Mouse (Mus musculus) v-Abl transformed pro-B cells (cell line): ENCODE measurements at regions not wholly inside any gene's neighbourhood (a gene's known extent, or its start where the extent isn't known, plus 50 kb on each side); places are given as distances from the start of the nearest gene placed in this dataset.
"Not testable (repeated sequence)": the region's sequence is repeated elsewhere in the genome, so short reads cannot be mapped to it uniquely, and the experiment has no call there.

Experiments used
- in situ Hi-C, 2 experiments: fragments of 400-800 bp; cut with MboI; formaldehyde crosslinking; loops; one replicate each; pipeline ENCODE4 v1.15.1; 2025; ENCODE audit not compliant: unreplicated experiment in 2 of 2

GRCm38 (mm10) chr12:115258744-115259143 is 788.8 kb upstream of the Zfp386 start:
- in situ Hi-C loops, result loop anchor here (10.0 to 25.0 kb wide), 2 partner anchors 196 to 316 kb away; no protein-coding TSS in a partner anchor

- in situ Hi-C loops, result loop anchor here (5.0 to 25.0 kb wide), 3 partner anchors 95 to 605 kb away; no protein-coding TSS in a partner anchor
Observed at GRCm38 (mm10) chr12:115262431-115262830, 785.1 kb upstream of the Zfp386 start.

GRCm38 (mm10) chr12:115276749-115277148 is 770.8 kb upstream of the Zfp386 start:
- in situ Hi-C loops, result loop anchor here in 1 of 2 experiments (25.0 kb wide), 1 partner anchor 686 kb away; no protein-coding TSS in a partner anchor

GRCm38 (mm10) chr12:115293772-115294171 is 753.8 kb upstream of the Zfp386 start:
- in situ Hi-C loops, result loop anchor here in 1 of 2 experiments (25.0 kb wide), 1 partner anchor 669 kb away; no protein-coding TSS in a partner anchor

- in situ Hi-C loops, result loop anchor here in 1 of 2 experiments (5.0 to 25.0 kb wide), 2 partner anchors 231 to 664 kb away; no protein-coding TSS in a partner anchor
Observed at GRCm38 (mm10) chr12:115298041-115298440, 749.5 kb upstream of the Zfp386 start.

GRCm38 (mm10) chr12:115311956-115312355 is 735.6 kb upstream of the Zfp386 start:
- in situ Hi-C loops, result no loop called here

GRCm38 (mm10) chr12:115312604-115313003 is 734.9 kb upstream of the Zfp386 start:
- in situ Hi-C loops, result not testable (repeated sequence)

- in situ Hi-C loops, result not testable (repeated sequence)
Observed at GRCm38 (mm10) chr12:115320641-115321040, 726.9 kb upstream of the Zfp386 start.

GRCm38 (mm10) chr12:115328439-115328838 is 719.1 kb upstream of the Zfp386 start:
- in situ Hi-C loops, result no loop called here

- in situ Hi-C loops, result not testable (repeated sequence)
Observed at GRCm38 (mm10) chr12:115334770-115335169, 712.8 kb upstream of the Zfp386 start.

- in situ Hi-C loops, result no loop called here
Observed at GRCm38 (mm10) chr12:115336594-115336993, 710.9 kb upstream of the Zfp386 start.

- in situ Hi-C loops, result not testable (repeated sequence)
Observed at GRCm38 (mm10) chr12:115346112-115346511, 701.4 kb upstream of the Zfp386 start.

- in situ Hi-C loops, result not testable (repeated sequence)
Observed at GRCm38 (mm10) chr12:115359050-115359449, 688.5 kb upstream of the Zfp386 start.

GRCm38 (mm10) chr12:115365628-115366027 is 681.9 kb upstream of the Zfp386 start:
- in situ Hi-C loops, result not testable (repeated sequence)

- in situ Hi-C loops, result not testable (repeated sequence)
Observed at GRCm38 (mm10) chr12:115371784-115372183, 675.7 kb upstream of the Zfp386 start.

- in situ Hi-C loops, result not testable (repeated sequence)
Observed at GRCm38 (mm10) chr12:115373056-115373455, 674.5 kb upstream of the Zfp386 start.

GRCm38 (mm10) chr12:115386479-115386878 is 661.0 kb upstream of the Zfp386 start:
- in situ Hi-C loops, result not testable (repeated sequence)

- in situ Hi-C loops, result no loop called here
Observed at GRCm38 (mm10) chr12:115404116-115404515, 643.4 kb upstream of the Zfp386 start.

- in situ Hi-C loops, result no loop called here
Observed at GRCm38 (mm10) chr12:115404657-115405056, 642.9 kb upstream of the Zfp386 start.

GRCm38 (mm10) chr12:115446247-115446646 is 601.3 kb upstream of the Zfp386 start:
- in situ Hi-C loops, result not testable (repeated sequence)

GRCm38 (mm10) chr12:115452626-115453025 is 594.9 kb upstream of the Zfp386 start:
- in situ Hi-C loops, result not testable (repeated sequence)

- in situ Hi-C loops, result not testable (repeated sequence)
Observed at GRCm38 (mm10) chr12:115464777-115465176, 582.7 kb upstream of the Zfp386 start.

GRCm38 (mm10) chr12:115468015-115468414 is 579.5 kb upstream of the Zfp386 start:
- in situ Hi-C loops, result not testable (repeated sequence)
